ENCODE assay signal across 8 mouse cellular contexts in the genomic region with DNA sequence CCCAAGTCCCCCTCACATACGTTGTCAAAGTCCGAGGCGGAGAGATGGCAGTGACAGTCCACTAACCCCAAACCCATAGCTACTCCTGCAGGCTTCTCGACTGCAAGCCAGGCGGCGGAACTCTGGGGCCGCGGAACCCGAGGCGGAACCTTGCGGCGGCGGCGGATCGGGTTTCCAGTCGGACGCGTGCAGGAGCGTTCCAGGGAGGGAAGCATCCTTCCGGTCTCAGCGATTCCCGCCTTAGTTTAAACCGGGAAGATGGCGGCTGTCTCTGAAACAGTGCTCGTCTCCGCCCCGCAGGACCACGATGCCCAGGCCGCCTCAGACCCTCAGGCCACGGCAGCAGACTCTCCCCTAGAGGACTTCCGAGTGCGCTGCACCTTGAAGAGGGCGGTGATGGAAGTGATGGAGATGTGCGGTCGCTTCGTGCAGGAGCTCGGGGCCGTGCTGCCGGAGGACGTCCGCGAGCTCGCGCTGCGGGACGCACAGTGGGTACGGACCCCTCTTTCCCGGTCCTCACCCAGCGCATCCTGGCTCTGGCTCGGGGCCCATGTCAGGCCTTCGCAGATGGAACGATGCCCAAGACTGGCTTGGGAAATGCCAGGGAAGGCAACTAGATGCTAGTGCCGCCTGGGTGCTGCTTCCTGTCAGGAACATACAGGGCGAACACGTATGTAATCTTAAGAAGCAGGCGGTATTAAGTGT. TPM values are rescaled to one million over a fixed set of nuclear protein-coding genes. Genes with fewer than 3 reads are reported as not detected.
DNase-seq lines count a peak whose midpoint lies in the region.

A gene (minus strand): TSS at position 152 of the 705 bp plus-strand sequence.
A gene (plus strand): TSS at position 232 of the 705 bp plus-strand sequence.

- no peaks in the 10 kb centered on the region for H3K9me3 ChIP-seq in megakaryocyte, embryonic 14.5 days

- peaks cover 50% of the 10 kb centered on the region for H3K4me1 ChIP-seq in megakaryocyte, embryonic 14.5 days

- peak within 1 kb of the TSS; percentile 99 for H3K4me3 ChIP-seq in megakaryocyte, embryonic 14.5 days (replicated peaks)

- H3K36me3 ChIP-seq in megakaryocyte, embryonic 14.5 days (replicated peaks; ENCODE audit: low read length), result peaks cover 47% of the 10 kb centered on the region

- peak; percentile 90 to 98 for DNase-seq in adrenal gland, adult (ENCODE audit: inconsistent age in 2 of 2, low spot score in 1 of 2)
- DNase-seq in embryo, embryonic 10 days (ENCODE audit: low spot score), result peak; percentile 92
- peak; percentile 93 for DNase-seq in gastrocnemius, postnatal 10 days
- DNase-seq in induced T-regulatory cell, adult 2 months (ENCODE audit: low read depth), result peak; percentile 95
- peak; percentile 65 to 90 for DNase-seq in left cerebral cortex, adult 9 months (ENCODE audit: low spot score in 2 of 2)
- DNase-seq in right cerebral cortex, adult 2 months (ENCODE audit: low spot score in 2 of 2), result peak; percentile 91 to 96
- DNase-seq in urinary bladder, postnatal 10 days (ENCODE audit: low spot score), result peak; percentile 74

- no peaks in the 10 kb centered on the region for H3K27me3 ChIP-seq in megakaryocyte, embryonic 14.5 days (replicated peaks)

RNA-seq across cellular contexts. Expression of the first gene that starts in this region (rescaled TPM):
- total RNA-seq in gastrocnemius, postnatal 10 days (2021), result 10 to 100 TPM; 14.9 to 19.7 TPM
- 1.3 TPM in 1 of 2 replicates, not detected in the other for polyA plus RNA-seq in megakaryocyte, embryonic 14.5 days (2012; ENCODE audit: insufficient read depth, low replicate concordance)

RNA-seq across cellular contexts. Expression of the second gene that starts in this region (rescaled TPM):
- 1 to 10 TPM; 1.2 to 2.6 TPM for total RNA-seq in gastrocnemius, postnatal 10 days (2021)
- 1.3 TPM in 1 of 2 replicates, not detected in the other for polyA plus RNA-seq in megakaryocyte, embryonic 14.5 days (2012; ENCODE audit: insufficient read depth, low replicate concordance)

Comparison
In these comparisons a context has a peak if more than half of its experiments do, and no peak if none do; other contexts are left out.
1. Peak in every context shown above with its lines: DNase-seq and H3K4me3 ChIP-seq.